In genomic region chr16:42838226-42838625, GRCm38 (mm10) we compare ENCODE assay signal across 15 mouse cellular contexts. TPM values are rescaled to one million over a fixed set of nuclear protein-coding genes. Genes with fewer than 3 reads are reported as not detected.
DNase-seq lines count a peak whose midpoint lies in the region.
"Had no signal": no experiment of that assay in that cellular context is flagged by ENCODE, and none has a peak within 500 bp of the region (broad histone marks: within the 10 kb centered on the region; RNA-seq: fewer than 3 reads in every experiment).

No protein-coding gene starts in this region.

- DNase-seq in adrenal gland, adult (ENCODE audit: inconsistent age in 2 of 2, low spot score in 1 of 2) = peak; percentile 15 to 70
- DNase-seq in adrenal gland, postnatal 10 days = no peak
- peak; percentile 3 for DNase-seq in adrenal gland, postnatal 14 days
- no peak for DNase-seq in adrenal gland, postnatal 25 days
- peak; percentile 18 for DNase-seq in 3T3-L1 (ENCODE audit: low read depth, low spot score)
- no peak for DNase-seq in spleen, postnatal 4 days (ENCODE audit: low spot score in 2 of 2)
- DNase-seq: cerebellum, adult 11 months; cerebellum, adult 8-10 months; cerebellum, postnatal 10 days; cerebellum, postnatal 36 days; embryo, embryonic 11 days; gastrocnemius, postnatal 25 days; heart, adult 2 months; kidney, adult 18-20 months; kidney, adult 9 months had no signal

RNA-seq across cellular contexts. Expression of gene Zbtb20, which starts 37.5 kb away (rescaled TPM):
- 100 to 1,000 TPM in 1 of 2 experiments, 10 to 100 TPM in 1; 99.2 to 123 TPM for total RNA-seq in adrenal gland, postnatal 10 days (2021)
- total RNA-seq in adrenal gland, postnatal 14 days (2021) = 143 and 147 TPM in 2 replicates
- total RNA-seq in adrenal gland, postnatal 25 days (2021) = 133 and 178 TPM in 2 replicates

Comparison
In these comparisons a context has a peak if more than half of its experiments do, and no peak if none do; other contexts are left out.
1. DNase-seq: peak in adrenal gland, adult (2 of 2), adrenal gland, postnatal 14 days (single experiment) and 3T3-L1 (single experiment); none in adrenal gland, postnatal 10 days (single experiment), adrenal gland, postnatal 25 days (single experiment) and spleen, postnatal 4 days (0 of 2).